Mouse (Mus musculus) brain, embryonic 14.5 days (tissue): Measurements from ENCODE around the gene Pigx. TPM values are rescaled to one million over a fixed set of nuclear protein-coding genes. Genes with fewer than 3 reads are reported as not detected.
"Not testable (repeated sequence)": the region's sequence is repeated elsewhere in the genome, so short reads cannot be mapped to it uniquely, and the experiment has no call there.

Experiments
- DNase-seq: peaks from one replicate; pipeline ENCODE4 v3.0.0-alpha.2; 2011; ENCODE audit warnings: low read depth
- CTCF ChIP-seq: fragments of 200-500 bp; IDR thresholded peaks from 2 replicates; pipeline ENCODE4 v1.5.1; 2012; ENCODE audit warnings: inconsistent platforms, mild to moderate bottlenecking, moderate library complexity, borderline replicate concordance; ENCODE audit not compliant: insufficient read depth, insufficient read length; ENCODE audit errors: extremely low read depth
- POLR2A ChIP-seq: fragments of 200-500 bp; IDR thresholded peaks from 2 replicates; pipeline ENCODE4 v1.6.1; 2012; ENCODE audit warnings: mild to moderate bottlenecking, inconsistent platforms, borderline replicate concordance; ENCODE audit not compliant: poor library complexity, insufficient read depth, insufficient read length, severe bottlenecking; ENCODE audit errors: extremely low read depth
- polyA plus RNA-seq: library from polyadenylated mRNA; depleted of rRNA; stranded (reverse); fragments of >200 nt; gene quantifications from 2 replicates; pipeline ENCODE4 v1.2.3, GENCODE M21; 2012

The Pigx gene
- polyA plus RNA-seq, 1 experiment: 74.9 TPM

- TF ChIP-seq CTCF (no peak), POLR2A (no peak)
- DNase-seq: no peak
These were observed 473 bp downstream of the Pigx start for GRCm38 (mm10) chr16:32098897-32099637.

- not testable (repeated sequence) for DNase-seq
These were observed 1.8 kb downstream of the Pigx start for GRCm38 (mm10) chr16:32097757-32098156.

GRCm38 (mm10) chr16:32091466-32091865 lies 8.1 kb downstream of the Pigx start:
- TF ChIP-seq CTCF (no peak), POLR2A (no peak)
- no peak for DNase-seq

- no peak for TF ChIP-seq CTCF
- no peak for TF ChIP-seq POLR2A
- DNase-seq: no peak
These were observed 11.7 kb downstream of the Pigx start for GRCm38 (mm10) chr16:32087629-32088443.

- TF ChIP-seq CTCF (no peak), POLR2A (peak; percentile 94)
- DNase-seq: peak; percentile 93
These were observed 20.5 kb downstream of the Pigx start, which contains the start of gene Pak2 for GRCm38 (mm10) chr16:32078991-32079511. Gene Pak2, minus strand, starts transcription at chr16:32079342.

GRCm38 (mm10) chr16:32078408-32078990 lies 21.0 kb downstream of the Pigx start:
- peak; percentile 69 for DNase-seq
- no peak for TF ChIP-seq POLR2A
- TF ChIP-seq CTCF: no peak

- TF ChIP-seq CTCF (no peak), POLR2A (no peak)
- no peak for DNase-seq
These were observed 21.7 kb downstream of the Pigx start for GRCm38 (mm10) chr16:32077648-32078407.

GRCm38 (mm10) chr16:32076406-32076805 lies 23.1 kb downstream of the Pigx start:
- no peak for DNase-seq
- TF ChIP-seq CTCF (no peak), POLR2A (no peak)

GRCm38 (mm10) chr16:32075762-32076161 lies 23.8 kb downstream of the Pigx start:
- TF ChIP-seq CTCF: no peak
- no peak for TF ChIP-seq POLR2A
- no peak for DNase-seq

GRCm38 (mm10) chr16:32070070-32070469 lies 29.5 kb downstream of the Pigx start:
- DNase-seq: not testable (repeated sequence)

- DNase-seq: no peak
- TF ChIP-seq CTCF: no peak
- no peak for TF ChIP-seq POLR2A
These were observed 30.9 kb downstream of the Pigx start for GRCm38 (mm10) chr16:32068389-32069300.

GRCm38 (mm10) chr16:32066899-32067298 lies 32.6 kb downstream of the Pigx start:
- TF ChIP-seq POLR2A: no peak
- TF ChIP-seq CTCF: no peak
- no peak for DNase-seq
